Mouse (Mus musculus) cerebellum, postnatal 14 days (tissue): Measurements from ENCODE around the gene AC131692.1.
A peak's percentile ranks its signal among the peaks of the same experiment; 100 is the strongest.

Experiments used
- DNase-seq, 2 experiments: peaks; one replicate each; pipeline ENCODE4 v3.0.0; 2021; ENCODE audit warnings: mixed read lengths in 2 of 2

The AC131692.1 gene

DNA sequence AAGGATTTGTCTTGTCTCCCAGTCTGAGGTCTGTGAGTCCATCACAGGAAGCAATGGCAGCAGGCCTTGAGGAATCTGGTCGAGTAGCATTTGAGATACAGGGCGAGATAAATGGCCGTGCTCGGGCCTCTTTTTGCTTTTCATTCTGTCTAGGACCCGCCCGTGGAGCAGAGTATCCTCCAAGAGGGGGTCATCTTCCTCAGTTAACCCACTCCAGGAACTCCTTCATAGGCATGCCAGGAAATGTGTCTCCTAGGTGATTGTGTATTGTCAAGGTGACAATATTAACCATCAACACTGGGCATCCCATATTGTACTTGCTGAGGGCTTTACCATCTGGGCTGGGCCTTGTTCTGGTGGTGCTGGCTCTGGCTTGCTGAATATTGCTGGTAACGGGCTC, at the start of gene AC131692.1:
Gene AC131692.1 (plus strand): TSS at position 301 of the 400 bp plus-strand sequence.
- DNase-seq, result no peak

DNA sequence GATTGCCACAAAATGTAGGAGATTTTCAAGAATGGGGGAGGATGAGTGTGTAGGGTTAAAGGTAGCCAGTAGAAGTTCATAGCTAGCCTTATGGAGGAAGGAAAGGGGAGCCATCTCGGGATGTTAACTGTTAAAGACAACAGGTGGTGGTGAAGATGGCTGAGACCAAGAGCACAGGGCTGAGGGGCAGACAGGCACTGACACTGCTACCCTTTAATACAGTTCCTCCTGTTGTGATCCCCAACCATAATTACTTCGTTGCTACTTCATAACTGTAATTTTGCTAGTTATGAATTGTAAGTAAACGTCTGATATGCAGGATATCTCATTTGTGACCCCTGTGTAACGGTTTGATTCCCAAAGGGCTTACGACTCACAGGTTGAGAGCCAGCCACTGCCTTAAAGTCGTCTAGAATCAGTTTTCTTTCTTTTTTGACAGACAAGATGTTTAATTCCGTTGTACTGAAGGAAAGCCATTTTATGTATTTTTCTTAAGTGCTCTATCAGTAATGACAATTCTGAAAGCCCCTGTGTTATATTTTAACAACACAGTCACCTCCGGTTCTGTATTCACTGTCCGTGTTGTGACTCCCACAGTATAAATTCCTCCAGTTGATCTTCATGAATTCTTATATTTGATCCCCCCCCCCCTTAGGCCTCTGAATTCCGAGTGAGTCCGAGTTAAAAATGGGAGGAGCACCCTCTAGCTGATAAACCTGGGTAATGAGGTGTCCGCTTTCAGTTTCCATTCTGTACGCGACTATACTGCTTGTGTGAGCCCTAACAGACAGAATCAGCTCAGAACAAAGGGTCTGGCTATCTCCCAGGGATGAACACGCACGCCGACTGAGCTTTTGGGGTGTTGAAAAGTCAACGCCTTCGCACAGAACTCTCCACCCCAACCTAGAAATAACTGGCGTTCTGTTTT, 48.6 kb upstream of the AC131692.1 start:
- DNase-seq, result no peak

DNA sequence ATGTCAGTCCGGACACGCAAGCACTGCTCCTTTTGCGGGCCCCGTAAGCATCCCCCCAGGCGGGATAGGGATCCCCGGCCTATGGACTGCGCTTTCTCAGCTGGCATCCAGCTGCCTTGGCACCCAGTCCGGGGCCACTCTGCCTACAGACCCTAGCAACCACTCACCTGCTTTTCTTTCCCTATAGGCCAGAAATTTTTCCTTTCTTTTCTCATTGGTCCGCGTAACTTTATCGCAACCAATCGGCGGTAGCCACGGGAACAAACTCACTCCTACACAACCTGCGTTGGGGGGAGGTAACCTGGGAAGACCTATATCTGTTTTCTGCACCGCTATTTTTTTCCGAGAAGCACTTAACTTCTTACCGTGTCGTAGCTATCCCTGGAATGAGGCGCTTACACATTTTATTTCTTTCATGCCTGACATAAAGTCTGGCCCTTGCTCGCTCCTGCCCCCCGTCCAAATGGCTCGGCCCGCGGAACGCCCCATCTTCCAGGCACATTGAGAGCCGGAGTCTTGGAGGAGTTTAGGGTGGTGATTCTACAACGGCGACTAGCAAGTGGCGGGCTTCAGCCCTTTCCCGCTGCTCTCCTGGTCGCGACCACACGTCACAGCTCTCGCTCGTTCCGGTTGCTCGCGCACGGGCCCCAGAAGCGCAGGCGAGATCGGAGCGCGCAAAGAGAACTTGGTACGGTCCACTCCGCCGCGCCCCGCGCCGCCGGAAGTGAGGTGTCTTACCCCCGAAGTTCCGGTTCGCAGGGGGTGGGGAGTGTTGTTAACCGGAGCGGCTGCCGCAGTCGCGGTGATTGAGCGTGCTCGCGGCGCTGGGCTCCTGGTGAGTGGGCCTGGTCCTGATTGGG, 47.7 kb upstream of the AC131692.1 start, which contains the start of gene Syvn1:
Gene Syvn1 (plus strand): TSS at position 283 of the 860 bp plus-strand sequence.
- peak; percentile 93 to 94 for DNase-seq

DNA sequence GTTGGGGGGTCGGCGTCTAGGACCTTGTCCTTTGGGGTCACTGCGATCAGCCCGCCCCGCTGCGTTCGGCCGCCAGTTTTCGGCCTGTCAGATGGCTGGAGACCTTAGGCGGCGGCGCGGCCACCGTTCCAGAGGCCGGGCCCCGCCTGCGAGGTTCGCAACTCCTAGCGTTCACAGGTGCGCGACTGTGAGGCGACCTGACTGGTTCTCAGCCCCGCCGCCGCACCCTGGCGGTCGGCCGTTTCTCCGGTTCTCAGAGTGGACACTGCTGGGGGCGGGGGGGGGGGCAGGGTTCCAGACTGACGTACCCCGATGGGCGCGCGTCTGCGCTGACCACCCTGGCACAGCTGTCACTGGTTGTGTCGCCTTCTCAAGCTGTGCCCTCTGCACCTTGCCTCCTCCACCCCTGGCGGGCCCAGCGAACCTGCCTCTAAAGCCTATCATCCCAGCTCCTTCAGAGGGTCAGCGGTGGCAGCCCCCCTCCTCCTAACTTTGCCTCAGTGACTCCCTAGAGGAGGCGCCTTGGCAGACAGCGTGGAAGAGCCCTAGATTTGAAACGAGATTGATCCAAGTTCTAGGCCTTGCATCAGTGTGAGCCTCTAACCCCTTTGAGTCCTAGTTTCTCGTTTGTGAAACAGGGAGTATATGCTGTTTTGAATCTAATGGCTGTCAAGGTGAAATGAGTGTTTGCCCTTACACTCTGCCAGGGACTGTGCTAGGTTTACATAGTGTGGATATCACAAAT, 46.9 kb upstream of the AC131692.1 start:
- DNase-seq, result no peak

DNA sequence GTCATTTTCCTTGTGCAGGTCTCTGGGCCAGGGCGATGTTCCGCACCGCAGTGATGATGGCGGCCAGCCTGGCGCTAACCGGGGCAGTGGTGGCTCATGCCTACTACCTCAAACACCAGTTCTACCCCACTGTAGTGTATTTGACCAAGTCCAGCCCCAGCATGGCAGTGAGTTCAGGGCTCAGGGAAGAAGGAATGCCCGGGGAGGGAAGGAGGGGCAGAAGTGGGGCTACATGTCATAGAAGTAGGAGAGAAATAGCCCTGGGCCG, 46.4 kb upstream of the AC131692.1 start:
- peak in 1 of 2 experiments; percentile 26 for DNase-seq

DNA sequence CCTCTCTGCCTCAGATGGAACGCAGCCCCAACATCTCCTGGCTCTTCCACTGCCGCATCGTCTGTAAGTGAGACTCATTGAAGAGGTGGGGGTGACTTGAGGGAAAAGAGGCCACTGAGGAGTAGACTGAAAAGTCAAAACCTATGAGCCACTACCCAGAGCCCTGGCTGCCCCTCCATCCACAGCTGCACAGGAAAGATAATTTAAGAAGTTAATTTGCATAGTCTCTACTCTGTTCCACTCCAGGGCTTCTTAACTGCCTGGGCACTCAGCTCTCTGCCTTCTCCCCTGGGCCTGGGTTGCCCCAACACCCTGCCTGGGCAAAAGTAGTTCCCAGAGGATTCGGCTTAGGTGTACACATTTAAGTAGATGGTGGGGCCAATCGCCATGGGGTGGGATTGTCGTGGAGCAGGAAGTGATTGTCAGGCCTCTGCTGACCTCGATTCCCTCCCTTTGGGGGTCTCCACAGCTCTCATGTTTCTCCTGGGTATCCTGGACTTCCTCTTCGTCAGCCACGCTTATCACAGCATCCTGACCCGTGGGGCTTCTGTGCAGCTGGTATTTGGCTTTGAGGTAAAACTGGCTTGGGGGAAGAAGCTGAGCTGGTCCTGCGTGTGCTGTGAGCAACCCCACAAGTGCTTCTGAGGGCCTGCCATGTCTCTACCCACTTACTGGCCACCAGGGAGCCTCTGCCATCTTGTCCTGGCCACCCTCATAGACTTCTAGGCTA, 45.4 kb upstream of the AC131692.1 start:
- DNase-seq, result no peak

DNA sequence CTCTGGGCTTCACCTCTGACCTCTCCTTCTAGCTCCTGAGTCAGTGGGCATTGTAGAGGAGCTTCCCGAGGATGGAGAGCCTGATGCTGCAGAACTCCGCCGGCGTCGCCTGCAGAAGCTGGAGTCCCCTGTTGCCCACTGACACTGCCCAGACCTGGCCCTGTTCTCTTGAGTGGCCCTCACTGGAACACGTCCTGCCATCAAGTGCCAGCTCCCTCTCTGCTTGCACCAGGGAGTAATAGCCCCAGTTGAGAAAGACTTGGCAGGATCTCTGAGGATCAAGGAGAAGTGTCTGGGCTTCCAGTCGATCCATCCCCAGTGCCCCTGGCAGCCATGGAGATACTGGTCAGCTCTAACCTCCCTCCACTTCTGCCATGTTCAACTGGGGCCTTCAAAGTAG, 41.7 kb upstream of the AC131692.1 start:
- no peak for DNase-seq

DNA sequence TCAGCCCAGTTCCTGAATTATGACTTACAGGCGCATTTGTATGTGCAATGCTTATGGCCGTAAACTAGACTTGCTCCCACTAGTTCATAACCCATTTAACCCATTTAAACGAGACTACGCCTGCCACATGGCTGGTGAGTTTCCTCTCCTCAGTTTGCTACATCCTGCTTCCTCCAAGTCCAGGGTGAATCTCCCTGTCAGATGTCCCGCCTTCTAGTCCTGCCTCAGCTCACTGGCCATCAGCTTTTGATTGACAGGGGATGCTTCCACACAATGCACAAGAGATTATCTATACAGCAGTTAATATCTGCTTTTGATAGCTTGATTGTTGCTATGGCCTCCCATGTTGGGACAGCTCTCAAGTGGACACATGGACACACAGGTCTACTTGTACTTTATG, 39.9 kb upstream of the AC131692.1 start:
- no peak for DNase-seq

DNA sequence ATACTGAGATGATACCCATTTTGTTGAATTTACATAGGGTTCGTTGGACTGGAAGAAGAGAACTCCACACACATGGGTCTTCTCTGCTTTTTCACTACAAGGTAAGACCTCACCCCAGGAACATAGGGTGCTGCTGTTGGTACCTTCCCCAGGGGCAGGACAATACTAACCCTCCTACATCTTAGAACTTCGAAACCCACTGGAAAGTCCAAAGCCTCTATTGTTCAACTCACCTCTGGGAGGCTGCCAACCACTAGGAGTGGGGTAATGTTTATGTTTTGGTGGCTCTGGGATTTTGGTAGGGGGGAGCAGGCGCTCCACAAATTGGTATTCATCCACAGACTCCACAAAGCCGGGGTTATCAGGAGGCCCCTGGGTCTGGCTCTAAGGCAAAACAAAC, 37.5 kb upstream of the AC131692.1 start:
- DNase-seq, result peak in 1 of 2 experiments; percentile 29

DNA sequence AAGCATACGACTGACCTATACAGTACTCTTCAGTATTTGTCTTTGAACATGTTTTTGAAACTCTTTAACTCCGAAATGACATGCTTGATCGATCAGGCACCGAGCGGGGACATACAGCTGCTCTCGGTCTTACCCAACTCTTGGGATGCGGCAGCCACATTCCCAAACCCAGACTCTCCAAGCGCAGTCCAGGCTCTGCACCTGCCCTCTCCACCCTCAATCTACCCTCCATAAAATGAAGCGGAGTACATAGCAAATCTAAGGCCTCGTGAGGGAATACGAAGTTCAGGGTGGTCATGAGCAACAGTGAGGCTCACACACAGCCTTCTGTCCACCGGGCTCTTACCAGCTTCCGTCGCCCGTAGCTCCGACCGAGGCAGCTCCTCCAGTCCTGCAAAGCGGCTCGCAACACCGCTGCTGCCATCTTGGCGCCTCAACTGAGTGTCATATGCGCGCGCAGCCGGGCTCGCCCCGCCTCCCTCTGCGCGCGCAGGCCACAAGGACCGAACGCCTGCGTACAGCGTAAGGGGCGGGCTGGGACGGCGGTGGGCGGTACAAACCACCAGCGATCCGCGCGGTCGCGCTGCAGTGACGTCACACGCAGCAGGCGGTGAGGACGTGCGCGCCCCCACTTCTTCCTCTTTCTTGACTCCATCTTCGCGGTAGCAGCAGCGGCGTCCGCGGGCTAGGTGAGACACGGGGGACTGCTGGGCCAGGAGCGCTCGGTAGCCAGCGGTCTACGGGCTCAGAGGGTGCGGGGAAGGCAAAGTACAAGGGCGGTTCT, 36.7 kb upstream of the AC131692.1 start, which contains the start of the genes Mrpl49 and Fau:
Gene Mrpl49 (minus strand): TSS at position 473 of the 784 bp plus-strand sequence.
Gene Fau (plus strand): TSS at position 532 of the 784 bp plus-strand sequence.
- peak; percentile 99 to 100 for DNase-seq

DNA sequence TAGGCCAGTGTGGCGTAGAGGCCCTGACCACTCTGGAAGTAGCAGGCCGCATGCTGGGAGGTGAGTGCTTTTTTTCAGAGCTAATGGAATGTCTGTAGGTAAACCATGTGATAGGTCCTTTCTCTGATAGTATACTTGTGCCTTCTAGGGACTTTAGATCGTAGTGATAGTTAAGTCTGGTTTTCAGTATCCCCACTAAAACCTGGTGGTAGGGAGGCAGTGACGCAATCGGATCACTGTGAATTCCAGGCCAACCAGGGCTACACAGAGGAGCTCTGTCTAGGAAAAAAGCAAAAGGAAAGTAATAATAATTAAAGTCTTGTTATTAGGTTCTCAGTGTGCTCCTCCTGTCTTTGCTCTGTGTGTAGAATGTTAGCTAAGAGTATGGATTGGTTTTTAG, 35.7 kb upstream of the AC131692.1 start:
- DNase-seq, result peak in 1 of 2 experiments; percentile 26

DNA sequence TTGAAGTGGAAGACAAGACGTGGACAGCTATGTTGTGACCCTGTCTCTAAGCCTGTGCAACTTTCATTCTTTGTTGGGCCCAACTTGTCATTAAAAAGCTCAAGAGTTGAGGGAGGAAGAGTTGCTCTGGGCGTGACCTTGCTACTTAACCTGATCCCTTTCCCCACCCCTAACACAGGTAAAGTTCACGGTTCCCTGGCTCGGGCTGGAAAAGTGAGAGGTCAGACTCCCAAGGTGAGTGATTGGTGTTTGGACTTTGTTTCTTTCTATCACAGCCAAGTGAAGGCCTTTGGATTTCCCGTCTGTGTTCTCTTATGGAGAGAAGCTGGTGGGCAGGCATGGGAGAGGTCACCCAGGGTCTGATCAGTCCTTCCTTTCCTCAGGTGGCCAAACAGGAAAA, 35.3 kb upstream of the AC131692.1 start:
- DNase-seq, result no peak

DNA sequence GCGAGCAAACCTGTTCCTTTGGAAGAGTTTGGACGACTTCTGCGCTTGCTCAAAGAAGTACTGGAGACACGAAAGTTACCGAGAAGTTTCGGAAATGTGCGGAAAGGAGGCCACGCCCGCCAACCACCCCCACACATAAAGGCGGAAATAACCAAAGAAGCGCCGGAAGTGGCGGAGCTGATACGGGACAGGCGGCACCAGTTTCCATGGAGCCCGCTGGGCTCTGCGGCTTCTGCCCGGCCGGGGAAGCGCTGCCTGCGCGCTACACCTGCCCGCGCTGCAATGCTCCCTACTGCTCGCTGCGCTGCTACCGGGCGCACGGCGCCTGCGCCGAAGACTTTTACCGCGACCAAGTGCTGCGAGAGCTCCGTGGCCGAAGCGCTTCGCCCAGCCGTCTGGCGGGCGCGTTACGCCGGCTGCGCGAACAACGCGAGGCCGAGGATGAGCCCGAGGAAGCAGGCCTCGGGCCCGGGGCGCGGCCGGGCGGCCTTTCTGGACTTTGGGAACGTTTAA, 33.1 kb upstream of the AC131692.1 start, which contains the start of gene Znhit2:
Gene Znhit2 (plus strand): TSS at position 172 of the 513 bp plus-strand sequence.
- DNase-seq, result peak; percentile 89 to 92

DNA sequence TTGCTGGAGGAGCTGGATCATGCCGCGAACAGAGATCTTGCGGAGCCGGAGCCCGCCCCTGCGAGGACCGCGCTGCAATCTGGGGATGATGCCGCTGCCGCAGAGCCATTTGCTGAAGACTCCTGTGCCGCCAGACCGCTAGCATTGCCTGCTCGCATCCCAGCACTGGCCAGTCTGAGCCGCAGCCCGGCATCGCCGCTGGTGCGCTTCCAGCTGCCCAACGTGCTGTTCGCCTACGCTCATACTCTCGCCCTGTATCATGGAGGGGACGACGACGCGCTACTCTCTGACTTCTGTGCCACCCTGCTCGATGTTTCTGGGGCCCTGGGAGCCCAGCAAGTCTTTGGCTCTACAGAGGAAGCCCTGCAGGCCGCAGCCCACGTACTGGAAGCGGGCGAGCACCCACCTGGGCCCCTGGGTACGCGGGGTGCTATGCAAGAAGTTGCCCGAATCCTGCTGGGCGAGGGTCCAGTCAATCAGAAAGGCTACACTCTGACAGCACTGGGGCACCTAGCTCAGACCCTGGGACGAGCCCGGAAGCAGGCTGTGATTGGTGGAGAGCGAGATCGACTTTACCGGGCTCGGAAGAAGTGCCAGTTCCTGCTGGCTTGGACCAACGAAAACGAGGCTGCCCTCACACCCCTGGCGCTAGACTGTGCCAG, 32.4 kb upstream of the AC131692.1 start:
- DNase-seq, result peak; percentile 58 to 66

DNA sequence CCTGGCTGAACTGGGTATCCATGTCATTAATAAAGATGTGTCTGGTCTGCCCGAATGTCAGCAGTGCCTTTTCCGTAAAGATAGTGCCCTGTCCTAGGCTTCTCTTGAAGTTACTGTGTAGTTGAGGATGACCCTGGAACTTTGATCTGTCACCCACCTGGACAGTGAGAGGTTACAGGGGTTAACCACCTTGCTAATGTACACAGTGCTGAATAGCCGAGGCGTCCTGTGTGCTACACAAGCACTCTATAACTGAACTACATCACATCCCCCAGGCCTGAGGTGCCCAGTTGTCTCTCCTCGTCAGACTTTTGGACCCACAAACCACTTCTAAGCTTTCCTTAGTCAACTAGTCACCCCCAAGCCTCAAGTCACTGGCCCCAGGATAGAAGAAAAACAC, 31.8 kb upstream of the AC131692.1 start:
- no peak for DNase-seq

DNA sequence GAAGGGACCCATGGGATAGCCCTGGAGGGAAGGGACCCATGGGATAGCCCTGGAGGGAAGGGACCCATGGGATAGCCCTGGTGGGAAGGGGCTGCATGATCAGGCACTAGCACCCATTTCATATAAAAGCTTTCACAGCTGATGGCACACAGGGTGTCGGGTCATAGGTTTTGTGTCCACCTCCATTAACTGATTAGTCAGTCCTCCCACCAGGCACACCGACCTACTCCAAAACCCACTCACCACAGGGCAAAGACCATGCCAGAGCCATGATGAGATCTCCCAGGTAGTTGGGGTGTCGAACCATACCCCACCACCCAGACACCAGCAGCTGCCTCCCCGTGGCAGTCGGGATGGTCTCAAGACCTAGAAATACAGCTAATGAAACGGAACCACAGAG, 31.1 kb upstream of the AC131692.1 start:
- DNase-seq, result no peak

DNA sequence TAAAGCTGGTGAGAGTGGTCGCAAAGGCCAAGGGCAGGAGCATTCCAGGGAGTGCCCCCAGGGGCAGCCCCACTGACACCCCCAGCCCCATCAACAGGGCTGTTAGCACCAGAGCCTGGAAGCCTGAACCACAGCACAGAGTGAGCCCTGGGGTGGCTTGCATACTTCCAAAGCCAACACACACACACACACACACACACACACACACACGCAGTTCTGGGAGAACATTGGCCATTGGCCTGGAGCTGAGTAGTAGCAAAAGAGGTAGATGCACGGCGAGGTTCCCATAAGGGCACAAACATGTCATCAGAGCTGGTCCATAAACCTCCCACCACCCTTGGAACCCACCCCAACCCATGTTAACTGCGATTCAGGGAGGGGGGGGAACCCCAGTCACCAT, 27.6 kb upstream of the AC131692.1 start:
- no peak for DNase-seq

DNA sequence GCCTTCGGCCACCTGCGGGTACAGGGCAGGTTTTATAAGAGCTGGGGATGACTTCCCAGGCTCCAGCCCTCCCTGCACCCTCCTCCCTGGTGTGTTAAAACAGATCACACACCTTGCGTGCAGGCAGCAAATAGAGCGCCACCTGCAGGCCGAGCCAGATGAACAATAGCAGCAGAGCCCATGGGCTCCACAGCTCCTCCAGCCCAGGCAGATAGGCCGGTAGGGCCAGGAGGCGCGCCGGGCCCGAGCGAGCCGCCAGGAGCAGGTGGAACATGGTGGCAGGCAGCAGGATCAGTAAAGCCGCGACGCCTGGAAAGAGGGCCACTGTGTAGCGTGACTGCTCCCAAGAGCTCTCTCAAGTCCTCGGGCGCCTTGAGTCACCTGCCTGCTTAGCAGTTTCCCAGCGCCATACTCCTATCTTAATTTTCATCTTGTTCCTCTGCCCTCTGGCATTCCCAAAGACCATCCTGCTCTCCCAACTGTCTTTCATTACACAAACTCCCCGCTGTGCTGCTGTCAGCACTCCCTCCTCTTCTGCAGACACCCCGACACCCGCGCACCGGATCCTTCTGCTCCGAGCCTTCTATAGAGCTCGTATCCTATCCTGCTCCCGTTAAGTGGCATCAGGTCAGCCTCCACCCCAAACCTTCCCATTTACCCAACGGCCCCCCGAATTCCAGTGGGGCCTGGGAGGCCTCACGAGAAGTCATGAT, 27.1 kb upstream of the AC131692.1 start:
- DNase-seq, result peak; percentile 92 to 96

DNA sequence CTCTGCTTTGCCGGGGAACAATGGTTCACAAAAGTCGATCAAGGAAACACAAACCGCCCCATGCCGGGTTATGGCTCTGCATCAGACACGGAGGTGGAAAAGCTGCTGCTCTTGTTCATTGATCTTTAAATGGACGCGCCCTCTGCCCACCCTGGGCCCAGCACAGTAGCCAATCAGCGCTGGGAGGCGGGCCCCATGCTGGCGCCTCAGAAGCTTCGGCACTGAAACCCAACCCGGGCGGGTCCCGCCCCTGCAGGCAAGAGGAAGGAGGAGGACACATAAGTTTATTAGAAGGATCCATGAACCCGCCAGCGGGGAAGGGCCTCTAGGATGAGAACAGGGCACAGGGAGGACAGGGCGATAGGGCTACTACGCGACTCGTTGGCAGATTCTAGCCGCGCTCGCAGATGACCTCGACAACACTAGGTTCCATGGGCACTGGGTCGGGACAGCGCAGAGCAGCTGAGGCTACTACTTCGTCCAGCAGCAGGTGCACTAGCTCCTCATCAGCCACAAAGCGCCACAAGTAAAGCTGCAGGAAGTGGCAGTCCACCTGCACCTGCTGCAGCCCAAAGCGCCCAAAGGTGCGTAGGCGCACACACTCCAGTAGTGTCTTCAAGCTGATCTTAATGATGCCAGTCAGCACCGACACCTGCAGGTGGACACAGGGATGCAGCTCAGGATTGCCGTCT, 26.3 kb upstream of the AC131692.1 start, which contains the start of gene Tm7sf2:
Gene Tm7sf2 (minus strand): TSS at position 650 of the 692 bp plus-strand sequence.
- peak; percentile 87 to 91 for DNase-seq
